Mouse (Mus musculus) heart, embryonic 11.5 days (tissue): Measurements from ENCODE around the gene Pld1. TPM values are rescaled to one million over a fixed set of nuclear protein-coding genes. Genes with fewer than 3 reads are reported as not detected.

Source experiments
- ATAC-seq: fragments of 200-750 bp; cut with Nextera tagmentation; replicated peaks from 2 replicates; pipeline ENCODE4 v1.8.0; 2017; ENCODE audit warnings: moderate library complexity; ENCODE audit not compliant: insufficient number of reproducible peaks, low FRiP score, low TSS enrichment
- H3K27ac ChIP-seq: fragments of 300-500 bp; sonication (generic); 2 replicates; pipeline ENCODE4 v1.5.1; 2014; ENCODE audit warnings: mild to moderate bottlenecking, low read depth, low read length
- H3K27me3 ChIP-seq: fragments of 300-500 bp; sonication (generic); 2 replicates; pipeline ENCODE4 v1.6.1; 2014; ENCODE audit warnings: mild to moderate bottlenecking, low read length, mixed read lengths; ENCODE audit not compliant: control insufficient read depth, insufficient read depth
- H3K36me3 ChIP-seq: fragments of 300-500 bp; sonication (generic); 2 replicates; pipeline ENCODE4 v1.6.1; 2014; ENCODE audit warnings: mild to moderate bottlenecking, low read length, moderate library complexity, mixed read lengths; ENCODE audit not compliant: control insufficient read depth, insufficient read depth
- H3K4me1 ChIP-seq: fragments of 300-500 bp; sonication (generic); 2 replicates; pipeline ENCODE4 v1.6.1; 2014; ENCODE audit warnings: low read length; ENCODE audit not compliant: control insufficient read depth, insufficient read depth
- H3K4me2 ChIP-seq: fragments of 300-500 bp; sonication (generic); 2 replicates; pipeline ENCODE4 v1.6.1; 2014; ENCODE audit warnings: mild to moderate bottlenecking, moderate library complexity
- H3K4me3 ChIP-seq: fragments of 300-500 bp; sonication (generic); 2 replicates; pipeline ENCODE4 v1.5.1; 2014; ENCODE audit warnings: low read depth, low read length
- H3K9ac ChIP-seq: fragments of 300-500 bp; sonication (generic); 2 replicates; pipeline ENCODE4 v1.6.1; 2014; ENCODE audit warnings: mild to moderate bottlenecking, low read depth, low read length, moderate library complexity
- H3K9me3 ChIP-seq: fragments of 300-500 bp; sonication (generic); replicated peaks from 2 replicates; pipeline ENCODE4 v1.6.1; 2016; ENCODE audit warnings: low read length; ENCODE audit not compliant: control insufficient read depth
- WGBS: fragments of 180-500 bp; shearing (Covaris S2); extraction: QIAGEN DNeasy Blood & Tissue Kit; methylation state at CpG from one replicate; pipeline ENCODE4 v1.1.7; 2014; ENCODE audit not compliant: insufficient replicate concordance; 5-methylcytosine and 5-hydroxymethylcytosine counted together
- polyA plus RNA-seq: library from polyadenylated mRNA; unstranded; fragments of >200 nt; fragmentation: Nextera tagmentation; extraction: Ambion mirVana; gene quantifications from 2 replicates; pipeline ENCODE4 v1.2.1, GENCODE M21; 2014

Gene Pld1
- polyA plus RNA-seq, 1 experiment from 2014 or later: 5.9 TPM

DNA sequence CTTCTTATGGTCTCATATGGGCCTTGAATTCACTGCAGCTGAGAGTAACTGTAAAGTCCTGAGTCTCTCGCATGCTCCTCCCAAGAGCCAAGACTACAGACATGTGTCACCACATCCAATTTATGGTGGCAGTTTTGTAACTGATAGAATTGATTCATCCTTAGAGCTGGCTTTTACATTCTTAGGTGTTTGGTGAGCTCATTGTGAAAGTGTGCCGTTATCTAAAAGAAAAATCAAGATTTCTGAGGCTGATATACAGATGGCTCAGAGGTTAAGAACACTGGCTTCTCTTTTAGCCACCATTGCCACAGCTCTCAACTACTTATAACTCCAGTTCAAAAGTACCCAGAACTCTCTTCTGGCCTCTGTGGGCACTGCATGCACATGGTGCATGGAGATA is 12.2 kb downstream of the Pld1 start:
- Histone ChIP-seq H3K36me3 (no peaks in the 10 kb centered on the region), H3K4me1 (no peaks in the 10 kb centered on the region), H3K4me3 (no peak overlapping the region), H3K9ac (no peak overlapping the region), H3K27ac (no peak overlapping the region), H3K9me3 (no peaks in the 10 kb centered on the region), H3K27me3 (no peaks in the 10 kb centered on the region), H3K4me2 (no peak overlapping the region)
- no peak for ATAC-seq
- WGBS: 87% methylated on average over 2 of the region's 2 CpGs

- no peak for ATAC-seq
- H3K9ac ChIP-seq: no peak overlapping the region
- no peaks in the 10 kb centered on the region for H3K9me3 ChIP-seq
- no peak overlapping the region for H3K4me2 ChIP-seq
- no peaks in the 10 kb centered on the region for H3K27me3 ChIP-seq
- H3K36me3 ChIP-seq: no peaks in the 10 kb centered on the region
- WGBS: 79% methylated on average over 4 of the region's 4 CpGs
- H3K27ac ChIP-seq: no peak overlapping the region
- no peaks in the 10 kb centered on the region for H3K4me1 ChIP-seq
- H3K4me3 ChIP-seq: no peak overlapping the region
Observed at GRCm38 (mm10) chr3:27951721-27952120, 13.2 kb downstream of the Pld1 start.

DNA sequence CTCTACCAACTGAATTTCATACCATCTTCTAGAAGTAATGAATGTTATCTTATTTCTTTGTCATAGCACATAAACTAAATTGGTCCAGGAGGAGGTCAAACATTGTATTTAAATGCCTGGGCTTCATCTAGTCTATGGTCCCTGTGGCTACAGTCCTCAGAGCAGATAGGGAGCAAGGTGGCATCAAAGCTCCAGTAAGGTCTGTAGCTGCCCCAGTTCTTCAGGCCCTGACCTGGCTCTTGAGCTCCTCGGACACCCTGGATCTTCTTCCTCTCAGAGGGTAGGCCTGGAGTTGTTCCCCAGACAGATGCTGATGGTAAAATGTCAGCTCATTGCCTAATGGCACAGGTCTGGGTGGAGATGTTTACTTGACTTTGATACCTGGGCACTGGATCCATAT is 17.5 kb downstream of the Pld1 start:
- 69% methylated on average over 1 of the region's 1 CpGs for WGBS
- ATAC-seq: no peak
- no peaks in the 10 kb centered on the region for H3K27me3 ChIP-seq
- H3K4me1 ChIP-seq: no peaks in the 10 kb centered on the region
- no peak overlapping the region for H3K9ac ChIP-seq
- H3K36me3 ChIP-seq: no peaks in the 10 kb centered on the region
- no peaks in the 10 kb centered on the region for H3K9me3 ChIP-seq
- no peak overlapping the region for H3K4me3 ChIP-seq
- no peak overlapping the region for H3K4me2 ChIP-seq
- H3K27ac ChIP-seq: no peak overlapping the region

GRCm38 (mm10) chr3:27959221-27959620 is 20.7 kb downstream of the Pld1 start:
- no peak for ATAC-seq
- Histone ChIP-seq H3K27ac (no peak overlapping the region), H3K9ac (no peak overlapping the region), H3K36me3 (no peaks in the 10 kb centered on the region), H3K9me3 (no peaks in the 10 kb centered on the region), H3K4me3 (no peak overlapping the region), H3K4me1 (no peaks in the 10 kb centered on the region), H3K27me3 (no peaks in the 10 kb centered on the region), H3K4me2 (no peak overlapping the region)
- WGBS: 88% methylated on average over 6 of the region's 6 CpGs

DNA sequence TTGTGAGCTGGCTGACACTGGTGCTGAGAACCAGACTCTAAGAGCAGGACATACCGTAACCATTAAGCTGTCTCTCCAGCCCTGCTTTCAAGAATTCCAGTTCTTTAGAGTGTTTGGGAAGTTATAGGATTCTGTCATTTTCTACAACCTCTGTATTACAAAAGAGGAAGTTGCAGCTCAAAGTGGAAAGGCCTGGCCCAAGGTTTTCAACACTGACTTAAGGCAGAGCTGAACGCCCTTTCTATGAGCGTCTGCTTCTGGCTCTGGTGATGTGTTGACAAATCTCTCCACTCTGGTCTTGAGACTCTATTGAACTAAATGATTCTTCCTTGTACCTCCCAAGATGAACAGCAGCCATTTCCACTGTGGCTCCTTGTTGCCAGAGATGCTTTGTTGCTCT is 22.7 kb downstream of the Pld1 start:
- no peak overlapping the region for H3K4me2 ChIP-seq
- no peak overlapping the region for H3K4me3 ChIP-seq
- H3K9ac ChIP-seq: no peak overlapping the region
- H3K9me3 ChIP-seq: no peaks in the 10 kb centered on the region
- no peaks in the 10 kb centered on the region for H3K27me3 ChIP-seq
- H3K36me3 ChIP-seq: no peaks in the 10 kb centered on the region
- no peaks in the 10 kb centered on the region for H3K4me1 ChIP-seq
- H3K27ac ChIP-seq: no peak overlapping the region
- no peak for ATAC-seq
- 59% methylated on average over 3 of the region's 3 CpGs for WGBS

- H3K9me3 ChIP-seq: no peaks in the 10 kb centered on the region
- 28% methylated on average over 6 of the region's 6 CpGs for WGBS
- no peak overlapping the region for H3K4me3 ChIP-seq
- ATAC-seq: no peak
- H3K4me2 ChIP-seq: no peak overlapping the region
- H3K27me3 ChIP-seq: no peaks in the 10 kb centered on the region
- H3K9ac ChIP-seq: no peak overlapping the region
- no peak overlapping the region for H3K27ac ChIP-seq
- no peaks in the 10 kb centered on the region for H3K36me3 ChIP-seq
- H3K4me1 ChIP-seq: no peaks in the 10 kb centered on the region
Observed at GRCm38 (mm10) chr3:27963795-27964201, 25.3 kb downstream of the Pld1 start.

DNA sequence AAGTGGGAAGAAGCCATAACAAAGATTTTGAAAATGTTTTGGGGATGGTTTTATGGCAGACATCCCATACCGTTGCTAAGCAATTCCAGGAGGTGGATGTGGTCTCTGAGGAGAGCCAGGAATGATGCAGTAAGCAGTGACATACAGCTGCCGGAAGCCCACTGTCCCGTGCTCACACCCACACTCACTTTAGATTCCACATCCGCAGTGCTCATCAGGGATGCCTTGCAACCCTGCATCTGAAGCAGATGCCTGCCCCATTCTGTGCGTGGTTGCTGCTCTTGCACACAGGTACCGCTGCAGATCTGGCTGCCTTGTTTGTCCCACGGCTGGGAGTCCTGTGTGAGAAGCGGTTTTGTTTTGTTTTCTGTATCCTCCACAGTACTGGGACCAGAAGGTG is 30.2 kb downstream of the Pld1 start:
- Histone ChIP-seq H3K9ac (no peak overlapping the region), H3K27ac (no peak overlapping the region), H3K27me3 (no peaks in the 10 kb centered on the region), H3K36me3 (no peaks in the 10 kb centered on the region), H3K4me3 (no peak overlapping the region), H3K4me1 (no peaks in the 10 kb centered on the region), H3K4me2 (no peak overlapping the region), H3K9me3 (no peaks in the 10 kb centered on the region)
- WGBS: 79% methylated on average over 8 of the region's 8 CpGs
- no peak for ATAC-seq

GRCm38 (mm10) chr3:27973936-27974335 is 35.4 kb downstream of the Pld1 start:
- no peak overlapping the region for H3K27ac ChIP-seq
- WGBS: 83% methylated on average over 7 of the region's 7 CpGs
- ATAC-seq: no peak
- no peak overlapping the region for H3K9ac ChIP-seq
- H3K9me3 ChIP-seq: no peaks in the 10 kb centered on the region
- H3K36me3 ChIP-seq: no peaks in the 10 kb centered on the region
- H3K4me3 ChIP-seq: no peak overlapping the region
- H3K4me2 ChIP-seq: no peak overlapping the region
- no peaks in the 10 kb centered on the region for H3K27me3 ChIP-seq
- no peaks in the 10 kb centered on the region for H3K4me1 ChIP-seq

GRCm38 (mm10) chr3:27974981-27975380 is 36.5 kb downstream of the Pld1 start:
- Histone ChIP-seq H3K4me3 (no peak overlapping the region), H3K9me3 (no peaks in the 10 kb centered on the region), H3K4me1 (no peaks in the 10 kb centered on the region), H3K4me2 (no peak overlapping the region), H3K9ac (no peak overlapping the region), H3K36me3 (no peaks in the 10 kb centered on the region), H3K27ac (no peak overlapping the region), H3K27me3 (no peaks in the 10 kb centered on the region)
- ATAC-seq: no peak
- WGBS: 84% methylated on average over 3 of the region's 3 CpGs
